Mouse (Mus musculus): ENCODE data around the gene Cnpy1. TPM values are rescaled to one million over a fixed set of nuclear protein-coding genes. Genes with fewer than 3 reads are reported as not detected.
A peak's percentile ranks its signal among the peaks of the same experiment; 100 is the strongest.

Gene Cnpy1
- polyA plus RNA-seq (2016; fragmentation: Nextera tagmentation; extraction: Ambion mirVana): 0.79 and 1.6 TPM in 2 replicates

GRCm38 (mm10) chr5:28245574-28245973 is at the start of gene Cnpy1:
Cnpy1 (minus strand) TSS chr5:28245806.
- DNase-seq (ENCODE audit: extremely low spot score, low spot score): no peak
- 71% methylated on average over 11 of the region's 11 CpGs for WGBS

GRCm38 (mm10) chr5:28293990-28294389 is 48.4 kb upstream of the Cnpy1 start:
- WGBS: 6% methylated on average over 6 of the region's 6 CpGs
- H3K4me1 ChIP-seq: no peaks in the 10 kb centered on the region
- H3K36me3 ChIP-seq (replicated peaks): no peaks in the 10 kb centered on the region
- DNase-seq (ENCODE audit: extremely low spot score, low spot score): peak; percentile 81
- H3K4me3 ChIP-seq: no peak overlapping the region
- H3K27me3 ChIP-seq (ENCODE audit: poor library complexity, severe bottlenecking): no peaks in the 10 kb centered on the region
- no peak overlapping the region for H3K27ac ChIP-seq
- no peaks in the 10 kb centered on the region for H3K9me3 ChIP-seq

More at GRCm38 (mm10) chr5:28245574-28245973, at the start of gene Cnpy1:
- Histone ChIP-seq H3K36me3 (replicated peaks) (no peaks in the 10 kb centered on the region), H3K27me3 (ENCODE audit: poor library complexity, severe bottlenecking) (0 out of 2 replicates have a peak, but pooled peaks cover 5% of the 10 kb centered on the region), H3K4me1 (peaks cover 5% of the 10 kb centered on the region; the same call in 1 of the 2 replicates), H3K4me3 (no peak within 1 kb of the TSS), H3K27ac (no peak within 1 kb of the TSS), H3K9me3 (no peaks in the 10 kb centered on the region)

DNA sequence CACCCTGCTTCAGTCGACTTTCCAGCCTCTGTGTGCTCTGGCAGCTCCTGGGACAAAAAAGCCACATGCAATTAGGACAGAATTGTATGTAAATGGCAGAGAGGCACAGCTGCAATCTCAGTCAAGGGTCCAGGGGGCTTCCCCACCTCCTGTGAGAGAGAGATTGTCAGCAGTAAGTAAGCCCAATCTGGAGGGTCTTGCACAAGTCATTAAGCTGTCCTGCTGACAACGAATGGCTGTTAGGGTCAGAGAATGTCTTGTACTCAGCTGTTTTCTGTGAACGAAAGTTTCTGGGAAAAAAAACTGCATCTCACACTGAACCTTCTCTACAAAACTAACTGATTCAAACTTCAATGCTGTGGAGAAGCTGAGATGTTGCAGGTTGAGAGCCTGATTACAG is 46.7 kb upstream of the Cnpy1 start:
- DNase-seq (ENCODE audit: extremely low spot score, low spot score): no peak
- no peaks in the 10 kb centered on the region for H3K27me3 ChIP-seq (ENCODE audit: poor library complexity, severe bottlenecking)
- H3K27ac ChIP-seq: no peak overlapping the region
- no peaks in the 10 kb centered on the region for H3K4me1 ChIP-seq
- H3K9me3 ChIP-seq: no peaks in the 10 kb centered on the region
- no peak overlapping the region for H3K4me3 ChIP-seq
- H3K36me3 ChIP-seq (replicated peaks): no peaks in the 10 kb centered on the region
- WGBS: 58% methylated on average over 3 of the region's 3 CpGs

DNA sequence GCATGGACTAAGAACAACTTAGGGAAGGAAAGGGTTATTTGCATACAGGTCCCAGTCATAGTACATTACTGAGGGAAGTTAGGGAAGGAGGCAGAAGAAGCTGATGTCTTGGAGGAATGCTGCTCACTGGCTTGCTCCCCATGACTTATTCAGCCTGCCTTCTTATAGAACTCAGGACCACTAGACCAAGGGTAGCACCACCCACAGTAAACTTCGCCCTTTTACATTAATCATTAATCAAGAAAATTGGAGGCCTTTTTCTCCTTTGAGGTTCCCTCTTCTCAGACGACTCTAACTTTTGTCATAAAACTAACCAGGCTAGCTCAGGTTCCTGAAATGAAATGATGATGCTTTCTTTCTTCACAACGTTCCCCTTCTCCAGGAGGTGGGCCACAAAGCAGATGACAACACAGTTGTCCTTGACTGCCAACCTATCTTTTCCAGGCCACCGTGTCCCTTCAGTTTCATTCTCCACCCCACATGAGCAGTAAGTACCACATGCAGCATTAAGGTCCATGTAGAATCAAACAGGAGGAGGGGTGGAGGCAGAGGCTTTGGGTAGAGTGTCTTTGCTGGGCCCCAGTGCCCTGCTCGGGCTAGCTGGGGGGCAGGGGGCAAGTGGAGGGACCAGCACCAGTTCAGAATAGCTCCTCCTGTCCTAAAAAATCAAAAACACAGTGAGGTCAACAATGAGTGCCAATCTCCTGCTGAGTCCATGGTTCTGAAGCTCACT is 45.7 kb upstream of the Cnpy1 start:
- DNase-seq (ENCODE audit: extremely low spot score, low spot score): no peak
- Histone ChIP-seq H3K9me3 (no peaks in the 10 kb centered on the region), H3K36me3 (replicated peaks) (no peaks in the 10 kb centered on the region), H3K27ac (no peak overlapping the region), H3K4me3 (no peak overlapping the region), H3K4me1 (no peaks in the 10 kb centered on the region), H3K27me3 (ENCODE audit: poor library complexity, severe bottlenecking) (no peaks in the 10 kb centered on the region)
- 82% methylated on average over 5 of the region's 5 CpGs for WGBS

DNA sequence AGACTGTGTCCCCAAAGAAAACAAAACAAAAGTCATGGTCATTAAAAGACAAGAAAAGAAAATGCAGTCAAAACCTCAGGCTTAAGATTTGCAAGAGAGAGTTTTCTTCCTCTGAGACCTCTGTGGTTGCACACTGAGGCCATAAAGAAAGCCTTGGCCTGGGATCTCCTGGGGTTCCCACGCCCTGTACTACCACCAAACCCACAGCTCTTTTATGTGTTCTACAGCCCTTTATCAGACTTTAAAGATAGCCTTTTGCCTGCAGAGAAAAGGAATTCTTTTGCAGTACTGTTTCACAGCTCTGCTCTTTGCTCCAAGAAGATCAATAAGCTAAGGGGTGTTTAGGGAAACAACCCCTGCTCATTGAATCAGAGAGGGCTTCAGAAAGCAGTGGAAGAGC is 45.0 kb upstream of the Cnpy1 start:
- Histone ChIP-seq H3K4me1 (no peaks in the 10 kb centered on the region), H3K27me3 (ENCODE audit: poor library complexity, severe bottlenecking) (no peaks in the 10 kb centered on the region), H3K36me3 (replicated peaks) (no peaks in the 10 kb centered on the region), H3K27ac (no peak overlapping the region), H3K9me3 (no peaks in the 10 kb centered on the region), H3K4me3 (no peak overlapping the region)
- WGBS: 69% methylated on average over 1 of the region's 1 CpGs
- DNase-seq (ENCODE audit: extremely low spot score, low spot score): no peak

- H3K4me1 ChIP-seq: no peaks in the 10 kb centered on the region
- no peak overlapping the region for H3K27ac ChIP-seq
- DNase-seq (ENCODE audit: extremely low spot score, low spot score): no peak
- no peaks in the 10 kb centered on the region for H3K36me3 ChIP-seq (replicated peaks)
- no peak overlapping the region for H3K4me3 ChIP-seq
- no peaks in the 10 kb centered on the region for H3K9me3 ChIP-seq
- no peaks in the 10 kb centered on the region for H3K27me3 ChIP-seq (ENCODE audit: poor library complexity, severe bottlenecking)
- 59% methylated on average over 3 of the region's 3 CpGs for WGBS
Observed at GRCm38 (mm10) chr5:28289111-28289510, 43.5 kb upstream of the Cnpy1 start.

DNA sequence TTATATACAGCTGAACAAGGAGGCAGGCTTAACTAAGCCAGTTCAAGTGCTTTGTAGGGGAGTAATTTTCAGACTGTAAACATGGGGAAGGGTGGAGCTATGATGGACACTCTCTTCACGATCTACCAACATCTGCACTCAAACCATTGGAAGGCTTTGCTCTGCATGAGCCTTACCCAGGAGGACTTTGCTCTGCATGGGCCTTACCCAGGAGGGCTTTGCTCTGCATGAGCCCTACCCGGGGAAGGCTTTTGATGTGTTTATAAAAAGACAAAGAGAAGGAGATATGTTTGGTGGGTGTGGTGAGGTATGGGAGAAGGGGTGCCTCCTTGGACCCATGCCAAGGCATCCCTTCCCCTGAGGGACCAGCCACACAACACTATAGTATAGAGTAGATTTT is 31.7 kb upstream of the Cnpy1 start:
- Histone ChIP-seq H3K9me3 (no peaks in the 10 kb centered on the region), H3K4me3 (no peak overlapping the region), H3K27ac (no peak overlapping the region), H3K4me1 (no peaks in the 10 kb centered on the region), H3K36me3 (replicated peaks) (no peaks in the 10 kb centered on the region), H3K27me3 (ENCODE audit: poor library complexity, severe bottlenecking) (no peaks in the 10 kb centered on the region)
- no peak for DNase-seq (ENCODE audit: extremely low spot score, low spot score)
- WGBS: 66% methylated on average over 2 of the region's 2 CpGs

DNA sequence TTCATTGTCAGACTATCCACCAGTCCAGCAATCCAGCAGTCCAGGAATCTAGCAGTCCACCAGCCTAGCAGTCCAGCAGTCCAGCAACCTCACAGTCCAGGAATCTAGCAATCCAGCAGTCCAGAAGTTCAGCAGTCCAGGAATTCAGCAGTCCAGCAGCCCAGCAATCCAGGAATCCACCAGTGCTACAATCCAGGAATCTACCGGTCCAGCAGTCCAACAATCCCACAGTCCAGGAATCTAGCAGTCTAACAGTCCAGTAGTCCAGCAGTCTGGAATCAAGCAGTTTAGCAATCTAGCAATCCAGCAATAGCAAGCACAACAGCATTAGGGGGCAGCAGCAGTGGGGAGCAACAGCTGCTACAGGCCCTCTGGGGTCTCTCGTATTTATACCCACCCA is 27.2 kb upstream of the Cnpy1 start:
- no peak for DNase-seq (ENCODE audit: extremely low spot score, low spot score)
- Histone ChIP-seq H3K36me3 (replicated peaks) (no peaks in the 10 kb centered on the region), H3K4me1 (no peaks in the 10 kb centered on the region), H3K9me3 (no peaks in the 10 kb centered on the region), H3K27ac (no peak overlapping the region), H3K4me3 (no peak overlapping the region), H3K27me3 (ENCODE audit: poor library complexity, severe bottlenecking) (no peaks in the 10 kb centered on the region)
- WGBS: 86% methylated on average over 2 of the region's 2 CpGs

DNA sequence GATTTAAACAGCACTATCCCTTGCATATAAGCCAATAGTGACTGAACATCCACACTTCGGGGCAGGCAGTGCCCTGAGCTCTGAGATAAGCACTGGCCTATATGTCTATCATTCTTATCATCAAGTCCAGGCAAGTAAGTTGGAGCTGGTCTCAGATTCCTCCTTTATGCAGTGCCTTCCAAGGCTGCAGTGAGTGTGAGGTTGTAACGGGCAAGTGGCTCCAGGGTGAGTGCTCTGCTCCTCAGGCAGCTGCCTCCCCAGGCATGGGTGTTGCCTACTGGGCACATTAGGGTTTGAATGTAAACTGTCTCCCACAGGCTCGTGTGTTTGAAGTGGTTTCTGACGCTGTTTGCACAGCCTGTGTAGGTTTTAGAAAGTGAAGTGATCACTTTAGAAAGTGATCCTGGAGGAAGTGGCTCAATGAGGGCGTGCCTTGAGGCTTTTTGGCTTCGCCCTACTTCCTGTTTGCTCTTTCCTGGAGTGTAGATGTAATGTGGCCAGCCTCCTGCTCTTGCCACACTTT is 23.9 kb upstream of the Cnpy1 start:
- 0 out of 2 replicates have a peak, but pooled peaks cover 2% of the 10 kb centered on the region for H3K4me1 ChIP-seq
- no peak overlapping the region for H3K27ac ChIP-seq
- no peaks in the 10 kb centered on the region for H3K9me3 ChIP-seq
- no peaks in the 10 kb centered on the region for H3K27me3 ChIP-seq (ENCODE audit: poor library complexity, severe bottlenecking)
- no peak for DNase-seq (ENCODE audit: extremely low spot score, low spot score)
- WGBS: 69% methylated on average over 6 of the region's 6 CpGs
- H3K4me3 ChIP-seq: no peak overlapping the region
- H3K36me3 ChIP-seq (replicated peaks): no peaks in the 10 kb centered on the region

DNA sequence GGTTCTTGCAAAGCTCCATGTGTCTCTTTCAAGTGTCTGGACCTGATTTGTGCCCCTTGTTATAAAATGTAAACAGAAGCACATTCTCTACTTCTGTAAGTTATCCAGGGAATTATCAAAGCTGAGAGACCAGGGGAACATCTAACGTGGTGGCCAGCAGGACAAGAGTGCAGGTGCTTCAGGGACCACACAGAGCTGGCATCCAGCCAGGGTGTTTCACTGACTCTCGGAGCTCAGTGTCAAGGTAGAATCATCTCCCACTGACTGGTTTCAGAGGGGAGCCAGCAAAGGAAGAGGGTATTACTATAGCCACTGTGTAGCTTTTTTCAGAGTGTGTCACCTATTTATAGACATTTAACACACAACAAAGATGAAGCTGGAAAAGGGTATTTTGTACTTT is 22.0 kb upstream of the Cnpy1 start:
- Histone ChIP-seq H3K27me3 (ENCODE audit: poor library complexity, severe bottlenecking) (no peaks in the 10 kb centered on the region), H3K36me3 (replicated peaks) (no peaks in the 10 kb centered on the region), H3K9me3 (no peaks in the 10 kb centered on the region), H3K4me3 (no peak overlapping the region), H3K27ac (no peak overlapping the region), H3K4me1 (peaks cover 8% of the 10 kb centered on the region)
- 74% methylated on average over 2 of the region's 2 CpGs for WGBS
- DNase-seq (ENCODE audit: extremely low spot score, low spot score): no peak

DNA sequence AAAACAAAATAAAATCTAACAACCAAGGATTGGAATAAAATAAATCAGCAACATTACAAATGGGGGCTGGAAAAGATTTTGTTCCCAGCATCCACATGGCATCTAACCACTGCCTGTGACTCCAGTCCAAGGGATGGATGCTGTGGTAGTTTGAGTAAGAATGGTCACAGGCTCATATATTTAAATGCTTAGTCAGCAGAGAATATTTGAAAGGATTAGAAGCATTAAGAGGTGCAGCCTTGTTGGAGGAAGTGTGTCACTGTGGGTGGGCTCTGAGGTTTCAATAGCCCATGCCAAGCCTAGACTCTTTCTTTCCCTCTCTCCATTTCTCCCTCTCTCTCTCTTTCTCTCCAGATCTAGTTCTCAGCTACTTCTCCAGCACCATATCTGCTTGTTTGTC is 20.0 kb upstream of the Cnpy1 start:
- DNase-seq (ENCODE audit: extremely low spot score, low spot score): no peak
- Histone ChIP-seq H3K27me3 (ENCODE audit: poor library complexity, severe bottlenecking) (no peaks in the 10 kb centered on the region), H3K4me3 (no peak overlapping the region), H3K36me3 (replicated peaks) (no peaks in the 10 kb centered on the region), H3K27ac (no peak overlapping the region), H3K9me3 (no peaks in the 10 kb centered on the region), H3K4me1 (peaks cover 8% of the 10 kb centered on the region)

- H3K4me3 ChIP-seq: no peak overlapping the region
- no peaks in the 10 kb centered on the region for H3K27me3 ChIP-seq (ENCODE audit: poor library complexity, severe bottlenecking)
- H3K9me3 ChIP-seq: no peaks in the 10 kb centered on the region
- no peak for DNase-seq (ENCODE audit: extremely low spot score, low spot score)
- 28% methylated on average over 1 of the region's 1 CpGs for WGBS
- peaks cover 8% of the 10 kb centered on the region for H3K4me1 ChIP-seq
- H3K36me3 ChIP-seq (replicated peaks): no peaks in the 10 kb centered on the region
- H3K27ac ChIP-seq: no peak overlapping the region
Observed at GRCm38 (mm10) chr5:28263852-28264251, 18.2 kb upstream of the Cnpy1 start.

GRCm38 (mm10) chr5:28262070-28262469 is 16.5 kb upstream of the Cnpy1 start:
- Histone ChIP-seq H3K27ac (no peak overlapping the region), H3K4me1 (peaks cover 6% of the 10 kb centered on the region), H3K36me3 (replicated peaks) (no peaks in the 10 kb centered on the region), H3K4me3 (no peak overlapping the region), H3K9me3 (no peaks in the 10 kb centered on the region), H3K27me3 (ENCODE audit: poor library complexity, severe bottlenecking) (no peaks in the 10 kb centered on the region)
- WGBS: 90% methylated on average over 5 of the region's 5 CpGs
- no peak for DNase-seq (ENCODE audit: extremely low spot score, low spot score)
